Mouse (Mus musculus) forebrain, embryonic 15.5 days (tissue): Measurements from ENCODE around the gene Erh. TPM values are rescaled to one million over a fixed set of nuclear protein-coding genes. Genes with fewer than 3 reads are reported as not detected.

Experiments used
- ATAC-seq: fragments of 200-750 bp; cut with Nextera tagmentation; replicated peaks from 2 replicates; pipeline ENCODE4 v1.8.0; 2017; ENCODE audit warnings: mild to moderate bottlenecking, moderate TSS enrichment, moderate library complexity
- H3K27ac ChIP-seq: fragments of 300-500 bp; sonication (generic); replicated peaks from 2 replicates; pipeline ENCODE4 v1.5.1; 2015; ENCODE audit warnings: mild to moderate bottlenecking, inconsistent platforms
- H3K27me3 ChIP-seq: fragments of 300-500 bp; sonication (generic); 2 replicates; pipeline ENCODE4 v1.6.1; 2015; ENCODE audit warnings: inconsistent platforms
- H3K36me3 ChIP-seq: fragments of 300-500 bp; sonication (generic); 2 replicates; pipeline ENCODE4 v1.6.1; 2015; ENCODE audit warnings: mild to moderate bottlenecking, inconsistent platforms
- H3K4me1 ChIP-seq: fragments of 300-500 bp; sonication (generic); 2 replicates; pipeline ENCODE4 v1.6.1; 2015; ENCODE audit warnings: inconsistent platforms
- H3K4me2 ChIP-seq: fragments of 300-500 bp; sonication (generic); replicated peaks from 2 replicates; pipeline ENCODE4 v1.6.1; 2015; ENCODE audit warnings: mild to moderate bottlenecking, inconsistent platforms
- H3K4me3 ChIP-seq: fragments of 300-500 bp; sonication (generic); 2 replicates; pipeline ENCODE4 v1.5.1; 2015; ENCODE audit warnings: mild to moderate bottlenecking, inconsistent platforms
- H3K9ac ChIP-seq: fragments of 300-500 bp; sonication (generic); replicated peaks from 2 replicates; pipeline ENCODE4 v1.6.1; 2015; ENCODE audit warnings: mild to moderate bottlenecking, inconsistent platforms
- H3K9me3 ChIP-seq: fragments of 300-500 bp; sonication (generic); 2 replicates; pipeline ENCODE4 v1.6.1; 2016; ENCODE audit warnings: inconsistent platforms
- WGBS: fragments of 180-500 bp; shearing (Covaris S2); methylation state at CpG from one replicate; pipeline ENCODE4 v1.1.7; 2015; ENCODE audit warnings: mixed read lengths; 5-methylcytosine and 5-hydroxymethylcytosine counted together
- polyA plus RNA-seq: library from polyadenylated mRNA; unstranded; fragments of >200 nt; fragmentation: Nextera tagmentation; extraction: Ambion mirVana; gene quantifications from 2 replicates; pipeline ENCODE4 v1.2.1, GENCODE M21; 2015

Erh gene
- polyA plus RNA-seq, 1 experiment from 2014 or later: 315 TPM

DNA sequence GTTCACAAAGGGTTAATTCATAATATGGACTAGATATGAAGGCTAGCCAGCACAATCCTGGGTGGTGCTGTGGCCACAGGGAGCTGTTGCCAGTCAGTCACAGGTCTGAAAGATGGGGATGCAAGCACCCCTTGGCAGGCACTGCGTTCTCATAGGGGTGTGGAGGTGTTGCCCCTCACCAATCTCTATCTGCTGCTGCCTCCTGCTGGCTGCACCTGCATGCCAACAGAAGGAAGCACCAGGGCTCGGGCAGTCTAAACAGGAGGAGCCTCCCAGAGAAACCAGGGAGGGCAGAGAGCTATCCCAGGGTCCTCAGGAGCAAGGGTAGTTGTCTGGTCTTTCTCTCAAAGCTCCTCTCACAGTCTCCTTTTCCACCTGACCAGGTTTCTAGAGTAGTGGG lies 59.2 kb downstream of the Erh start:
- WGBS: 30% methylated on average over 2 of the region's 2 CpGs
- ATAC-seq: no peak

More for the DNA sequence above, 59.2 kb downstream of the Erh start:
- H3K9ac ChIP-seq: no peak overlapping the region
- no peaks in the 10 kb centered on the region for H3K9me3 ChIP-seq
- no peak overlapping the region for H3K4me2 ChIP-seq
- no peak overlapping the region for H3K4me3 ChIP-seq
- no peaks in the 10 kb centered on the region for H3K27me3 ChIP-seq
- H3K4me1 ChIP-seq: no peaks in the 10 kb centered on the region
- H3K36me3 ChIP-seq: peaks cover 16% of the 10 kb centered on the region
- no peak overlapping the region for H3K27ac ChIP-seq

Other genes starting within 250 kb of the Erh start
- 19.9 and 21.0 TPM in 2 replicates for gene Dcaf5, start 207.7 kb downstream of the Erh start, polyA plus RNA-seq
- gene Exd2, start 181.2 kb downstream of the Erh start, polyA plus RNA-seq: 58.1 and 62.0 TPM in 2 replicates
- 21.2 and 23.7 TPM in 2 replicates for gene Galnt16, start 126.1 kb downstream of the Erh start, polyA plus RNA-seq
- 25.4 and 26.0 TPM in 2 replicates for gene Slc39a9, start 458 bp downstream of the Erh start, polyA plus RNA-seq
- 0.46 and 0.89 TPM in 2 replicates for gene Plekhd1, start 48.2 kb upstream of the Erh start, polyA plus RNA-seq
- gene Ccdc177, start 116.3 kb upstream of the Erh start, polyA plus RNA-seq: 6.2 and 7.4 TPM in 2 replicates
- gene Susd6, start 146.2 kb upstream of the Erh start, polyA plus RNA-seq: 13.9 and 14.3 TPM in 2 replicates